Mouse (Mus musculus) midbrain, embryonic 15.5 days (tissue): ENCODE measurements at regions not wholly inside any gene's neighbourhood (a gene's known extent, or its start where the extent isn't known, plus 50 kb on each side); places are given as distances from the start of the nearest gene placed in this dataset.
A peak's percentile ranks its signal among the peaks of the same experiment; 100 is the strongest.

Experiments used
- ATAC-seq: fragments of 200-750 bp; cut with Nextera tagmentation; replicated peaks from 2 replicates; pipeline ENCODE4 v1.8.0; 2017; ENCODE audit warnings: moderate TSS enrichment
- H3K27ac ChIP-seq: fragments of 300-500 bp; sonication (generic); 2 replicates; pipeline ENCODE4 v1.5.1; 2015; ENCODE audit warnings: mild to moderate bottlenecking, inconsistent platforms
- H3K27me3 ChIP-seq: fragments of 300-500 bp; sonication (generic); replicated peaks from 2 replicates; pipeline ENCODE4 v1.6.1; 2015; ENCODE audit warnings: inconsistent platforms
- H3K36me3 ChIP-seq: fragments of 300-500 bp; sonication (generic); replicated peaks from 2 replicates; pipeline ENCODE4 v1.6.1; 2015; ENCODE audit warnings: inconsistent platforms
- H3K4me1 ChIP-seq: fragments of 300-500 bp; sonication (generic); 2 replicates; pipeline ENCODE4 v1.6.1; 2015; ENCODE audit warnings: inconsistent platforms
- H3K4me2 ChIP-seq: fragments of 300-500 bp; sonication (generic); 2 replicates; pipeline ENCODE4 v1.6.1; 2015; ENCODE audit warnings: inconsistent platforms, mild to moderate bottlenecking, moderate library complexity
- H3K4me3 ChIP-seq: fragments of 300-500 bp; sonication (generic); 2 replicates; pipeline ENCODE4 v1.5.1; 2015; ENCODE audit warnings: mild to moderate bottlenecking, inconsistent platforms
- H3K9ac ChIP-seq: fragments of 300-500 bp; sonication (generic); 2 replicates; pipeline ENCODE4 v1.6.1; 2015; ENCODE audit warnings: mild to moderate bottlenecking, inconsistent platforms
- H3K9me3 ChIP-seq: fragments of 300-500 bp; sonication (generic); 2 replicates; pipeline ENCODE4 v1.6.1; 2016; ENCODE audit warnings: inconsistent platforms
- WGBS: fragments of 180-500 bp; shearing (Covaris S2); methylation state at CpG from one replicate; pipeline ENCODE4 v1.1.7; 2015; ENCODE audit warnings: mixed read lengths; 5-methylcytosine and 5-hydroxymethylcytosine counted together

- Histone ChIP-seq H3K27ac (no peak overlapping the region), H3K4me1 (peaks cover 7% of the 10 kb centered on the region), H3K36me3 (no peaks in the 10 kb centered on the region), H3K9me3 (no peaks in the 10 kb centered on the region), H3K27me3 (no peaks in the 10 kb centered on the region), H3K4me2 (peak overlapping the region; percentile 16; the same call in 1 of the 2 replicates), H3K9ac (no peak overlapping the region), H3K4me3 (no peak overlapping the region)
- peak; percentile 84 for ATAC-seq
- WGBS: 54% methylated on average over 19 of the region's 19 CpGs
Observed at GRCm38 (mm10) chr13:38815002-38815707, 145.5 kb downstream of the Slc35b3 start.

GRCm38 (mm10) chr13:38798514-38798913, 139.7 kb upstream of the Eef1e1 start:
- no peak overlapping the region for H3K27ac ChIP-seq
- peak overlapping the region; percentile 11; the same call in 1 of the 2 replicates for H3K4me2 ChIP-seq
- H3K27me3 ChIP-seq: no peaks in the 10 kb centered on the region
- no peak overlapping the region for H3K4me3 ChIP-seq
- WGBS: 64% methylated on average over 11 of the region's 11 CpGs
- H3K9me3 ChIP-seq: no peaks in the 10 kb centered on the region
- H3K36me3 ChIP-seq: no peaks in the 10 kb centered on the region
- H3K9ac ChIP-seq: no peak overlapping the region
- no peaks in the 10 kb centered on the region for H3K4me1 ChIP-seq
- ATAC-seq: no peak

- no peak overlapping the region for H3K27ac ChIP-seq
- no peaks in the 10 kb centered on the region for H3K4me1 ChIP-seq
- no peaks in the 10 kb centered on the region for H3K27me3 ChIP-seq
- H3K9me3 ChIP-seq: no peaks in the 10 kb centered on the region
- 47% methylated on average over 7 of the region's 7 CpGs for WGBS
- no peak overlapping the region for H3K4me2 ChIP-seq
- no peak overlapping the region for H3K4me3 ChIP-seq
- H3K36me3 ChIP-seq: no peaks in the 10 kb centered on the region
- ATAC-seq: no peak
- H3K9ac ChIP-seq: no peak overlapping the region
Observed at GRCm38 (mm10) chr13:38793456-38793855, 134.6 kb upstream of the Eef1e1 start.

- 28% methylated on average over 6 of the region's 6 CpGs for WGBS
- Histone ChIP-seq H3K9ac (no peak overlapping the region), H3K4me2 (0 out of 2 replicates have a peak overlapping the region, but pooled peaks have one; percentile 2), H3K27ac (0 out of 2 replicates have a peak overlapping the region, but pooled peaks have one; percentile 8), H3K4me1 (peaks cover 25% of the 10 kb centered on the region), H3K27me3 (no peaks in the 10 kb centered on the region), H3K4me3 (no peak overlapping the region), H3K36me3 (no peaks in the 10 kb centered on the region), H3K9me3 (no peaks in the 10 kb centered on the region)
- ATAC-seq: peak; percentile 50; the same call in 1 of the 2 replicates
Observed at GRCm38 (mm10) chr13:38780630-38781010, 121.8 kb upstream of the Eef1e1 start.

- Histone ChIP-seq H3K4me1 (peaks cover 25% of the 10 kb centered on the region), H3K4me3 (no peak overlapping the region), H3K9me3 (no peaks in the 10 kb centered on the region), H3K36me3 (no peaks in the 10 kb centered on the region), H3K4me2 (0 out of 2 replicates have a peak overlapping the region, but pooled peaks have one; percentile 2), H3K27me3 (no peaks in the 10 kb centered on the region), H3K9ac (no peak overlapping the region), H3K27ac (no peak overlapping the region)
- ATAC-seq: peak; percentile 67
- 23% methylated on average over 14 of the region's 14 CpGs for WGBS
Observed at GRCm38 (mm10) chr13:38779984-38780629, 121.2 kb upstream of the Eef1e1 start.

- Histone ChIP-seq H3K27ac (no peak overlapping the region), H3K27me3 (no peaks in the 10 kb centered on the region), H3K4me3 (no peak overlapping the region), H3K9me3 (no peaks in the 10 kb centered on the region), H3K4me2 (no peak overlapping the region), H3K9ac (no peak overlapping the region), H3K36me3 (no peaks in the 10 kb centered on the region), H3K4me1 (peaks cover 25% of the 10 kb centered on the region)
- ATAC-seq: no peak
- WGBS: 81% methylated on average over 3 of the region's 3 CpGs
Observed at GRCm38 (mm10) chr13:38776546-38776945, 117.7 kb upstream of the Eef1e1 start.

- Histone ChIP-seq H3K4me3 (no peak overlapping the region), H3K27me3 (no peaks in the 10 kb centered on the region), H3K4me2 (no peak overlapping the region), H3K4me1 (no peaks in the 10 kb centered on the region), H3K36me3 (no peaks in the 10 kb centered on the region), H3K27ac (no peak overlapping the region), H3K9ac (no peak overlapping the region), H3K9me3 (no peaks in the 10 kb centered on the region)
- WGBS: 73% methylated on average over 6 of the region's 6 CpGs
- ATAC-seq: no peak
Observed at GRCm38 (mm10) chr13:38772996-38773395, 114.1 kb upstream of the Eef1e1 start.

- Histone ChIP-seq H3K4me3 (no peak overlapping the region), H3K4me2 (no peak overlapping the region), H3K36me3 (no peaks in the 10 kb centered on the region), H3K9me3 (no peaks in the 10 kb centered on the region), H3K27ac (no peak overlapping the region), H3K27me3 (no peaks in the 10 kb centered on the region), H3K9ac (no peak overlapping the region), H3K4me1 (no peaks in the 10 kb centered on the region)
- ATAC-seq: no peak
- WGBS: 38% methylated on average over 4 of the region's 4 CpGs
Observed at GRCm38 (mm10) chr13:38766133-38766532, 107.3 kb upstream of the Eef1e1 start.

GRCm38 (mm10) chr13:38760261-38760660, 101.4 kb upstream of the Eef1e1 start:
- Histone ChIP-seq H3K4me1 (no peaks in the 10 kb centered on the region), H3K27ac (no peak overlapping the region), H3K4me3 (no peak overlapping the region), H3K27me3 (no peaks in the 10 kb centered on the region), H3K9ac (no peak overlapping the region), H3K36me3 (no peaks in the 10 kb centered on the region), H3K9me3 (no peaks in the 10 kb centered on the region), H3K4me2 (no peak overlapping the region)
- ATAC-seq: no peak
- 94% methylated on average over 3 of the region's 3 CpGs for WGBS

GRCm38 (mm10) chr13:38756629-38757227, 97.9 kb upstream of the Eef1e1 start:
- 57% methylated on average over 11 of the region's 11 CpGs for WGBS
- Histone ChIP-seq H3K36me3 (no peaks in the 10 kb centered on the region), H3K4me1 (no peaks in the 10 kb centered on the region), H3K27me3 (no peaks in the 10 kb centered on the region), H3K9me3 (no peaks in the 10 kb centered on the region), H3K4me2 (no peak overlapping the region), H3K27ac (0 out of 2 replicates have a peak overlapping the region, but pooled peaks have one; percentile 14), H3K9ac (no peak overlapping the region), H3K4me3 (no peak overlapping the region)
- peak; percentile 75 for ATAC-seq

GRCm38 (mm10) chr13:38753722-38754121, 94.9 kb upstream of the Eef1e1 start:
- Histone ChIP-seq H3K27ac (no peak overlapping the region), H3K4me3 (no peak overlapping the region), H3K4me2 (no peak overlapping the region), H3K36me3 (no peaks in the 10 kb centered on the region), H3K27me3 (no peaks in the 10 kb centered on the region), H3K9me3 (no peaks in the 10 kb centered on the region), H3K9ac (no peak overlapping the region), H3K4me1 (0 out of 2 replicates have a peak, but pooled peaks cover 3% of the 10 kb centered on the region)
- WGBS: 84% methylated on average over 4 of the region's 4 CpGs
- no peak for ATAC-seq

- 0 out of 2 replicates have a peak, but pooled peaks cover 3% of the 10 kb centered on the region for H3K4me1 ChIP-seq
Observed at GRCm38 (mm10) chr13:38751876-38752275, 93.0 kb upstream of the Eef1e1 start.

More at GRCm38 (mm10) chr13:38751876-38752275, 93.0 kb upstream of the Eef1e1 start:
- Histone ChIP-seq H3K27ac (no peak overlapping the region), H3K27me3 (no peaks in the 10 kb centered on the region), H3K9me3 (no peaks in the 10 kb centered on the region), H3K9ac (no peak overlapping the region), H3K36me3 (no peaks in the 10 kb centered on the region), H3K4me2 (no peak overlapping the region), H3K4me3 (no peak overlapping the region)
- whole genome bisulfite sequencing: 71% methylated on average over 1 of the region's 1 CpGs
- no peak for ATAC-seq
